Comparison of ENCODE assay signal across 28 mouse cellular contexts in the genomic region with DNA sequence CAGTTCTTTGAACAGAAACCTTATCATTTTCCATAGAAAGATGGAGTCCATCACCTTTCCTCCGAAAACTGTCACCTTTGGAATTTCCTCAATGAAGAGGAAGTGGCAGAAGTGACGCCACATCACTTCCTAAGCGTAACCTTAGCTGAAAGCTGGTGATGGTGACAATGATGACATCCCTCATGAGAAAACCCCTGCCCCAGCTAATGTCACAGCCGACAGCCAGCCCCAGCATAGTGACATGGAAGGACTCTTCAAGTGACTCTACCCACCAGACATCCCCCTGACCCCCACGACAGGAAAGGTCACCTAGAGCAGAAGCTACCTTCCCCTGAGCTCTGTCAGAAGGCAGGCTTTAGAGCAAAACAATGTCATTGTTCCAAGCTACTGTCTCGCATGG. TPM values are rescaled to one million over a fixed set of nuclear protein-coding genes. Genes with fewer than 3 reads are reported as not detected.
DNase-seq lines count a peak whose midpoint lies in the region; ATAC-seq and TF ChIP-seq lines count a peak whose summit lies in the region.
"Had no signal": no experiment of that assay in that cellular context is flagged by ENCODE, and none has a peak within 500 bp of the region (broad histone marks: within the 10 kb centered on the region; RNA-seq: fewer than 3 reads in every experiment).

No protein-coding gene starts in this region.

- H3K36me3 ChIP-seq in heart, embryonic 12.5 days: no peaks in the 10 kb centered on the region
- H3K36me3 ChIP-seq in liver, embryonic 12.5 days: no peaks in the 10 kb centered on the region
- no peaks in the 10 kb centered on the region for H3K36me3 ChIP-seq in liver, postnatal 0 days (replicated peaks; ENCODE audit: insufficient read depth, low read length)
- H3K36me3 ChIP-seq: embryonic facial prominence, embryonic 10.5 days; embryonic facial prominence, embryonic 15.5 days; forebrain, embryonic 12.5 days; hindbrain, embryonic 12.5 days; limb, embryonic 12.5 days; liver, embryonic 15.5 days; lung, embryonic 15.5 days had no signal

- ATAC-seq in heart, embryonic 12.5 days (ENCODE audit: insufficient number of reproducible peaks, low FRiP score): no peak
- no peak for ATAC-seq in liver, embryonic 12.5 days
- no peak for ATAC-seq in liver, postnatal 0 days
- ATAC-seq in granulocyte monocyte progenitor cell, adult 5-6 weeks (replicated peaks; ENCODE audit: poor library complexity, severe bottlenecking): peak; percentile 20
- ATAC-seq: forebrain, postnatal 0 days; hindbrain, postnatal 0 days; intestine, postnatal 0 days; midbrain, embryonic 16.5 days had no signal

- H3K9me3 ChIP-seq in heart, embryonic 12.5 days (replicated peaks): no peaks in the 10 kb centered on the region
- H3K9me3 ChIP-seq in liver, embryonic 12.5 days (replicated peaks): no peaks in the 10 kb centered on the region
- H3K9me3 ChIP-seq in liver, postnatal 0 days (ENCODE audit: low read length): no peaks in the 10 kb centered on the region
- H3K9me3 ChIP-seq: embryonic facial prominence, embryonic 10.5 days; embryonic facial prominence, embryonic 15.5 days; forebrain, embryonic 12.5 days; hindbrain, embryonic 12.5 days; limb, embryonic 12.5 days; liver, embryonic 15.5 days; lung, embryonic 15.5 days had no signal

- no peak overlapping the region for H3K4me3 ChIP-seq in heart, embryonic 12.5 days
- no peak overlapping the region for H3K4me3 ChIP-seq in liver, embryonic 12.5 days
- no peak overlapping the region for H3K4me3 ChIP-seq in liver, postnatal 0 days (ENCODE audit: low read depth, low read length)
- H3K4me3 ChIP-seq: embryonic facial prominence, embryonic 10.5 days; embryonic facial prominence, embryonic 15.5 days; forebrain, embryonic 12.5 days; hindbrain, embryonic 12.5 days; limb, embryonic 12.5 days; liver, embryonic 15.5 days; lung, embryonic 15.5 days had no signal

- peaks cover 45% of the 10 kb centered on the region for H3K4me1 ChIP-seq in heart, embryonic 12.5 days (replicated peaks)
- H3K4me1 ChIP-seq in liver, embryonic 12.5 days: peaks cover 26% of the 10 kb centered on the region
- H3K4me1 ChIP-seq in liver, postnatal 0 days (ENCODE audit: insufficient read depth): peaks cover 17% of the 10 kb centered on the region

- peak overlapping the region; percentile 39 for H3K27ac ChIP-seq in heart, embryonic 12.5 days (ENCODE audit: poor library complexity, severe bottlenecking)
- peak overlapping the region; percentile 41; the same call in 1 of the 2 replicates for H3K27ac ChIP-seq in liver, embryonic 12.5 days
- H3K27ac ChIP-seq in liver, postnatal 0 days (ENCODE audit: low read depth): no peak overlapping the region
- H3K27ac ChIP-seq: embryonic facial prominence, embryonic 15.5 days; forebrain, embryonic 12.5 days; hindbrain, embryonic 12.5 days; hindbrain, postnatal 0 days; limb, embryonic 12.5 days; liver, embryonic 15.5 days; lung, embryonic 15.5 days; stomach, postnatal 0 days had no signal

- TF ChIP-seq CTCF in liver, postnatal 0 days (IDR thresholded peaks at IDR 0.05; ENCODE audit: low read depth): no peak

- no peak for TF ChIP-seq EP300 in liver, postnatal 0 days (IDR thresholded peaks at IDR 0.05; ENCODE audit: low read depth)

- 77% methylated on average over 6 of the region's 6 CpGs for WGBS in heart, embryonic 12.5 days
- WGBS in liver, embryonic 12.5 days (ENCODE audit: insufficient replicate concordance): 56% methylated on average over 6 of the region's 6 CpGs
- 70% methylated on average over 6 of the region's 6 CpGs for WGBS in liver, postnatal 0 days (ENCODE audit: insufficient replicate concordance)

- no peak overlapping the region for H3K4me2 ChIP-seq in heart, embryonic 12.5 days
- H3K4me2 ChIP-seq in liver, embryonic 12.5 days: no peak overlapping the region
- no peak overlapping the region for H3K4me2 ChIP-seq in liver, postnatal 0 days (ENCODE audit: low read depth, low read length)
- H3K4me2 ChIP-seq: embryonic facial prominence, embryonic 15.5 days; forebrain, embryonic 12.5 days; hindbrain, embryonic 12.5 days; limb, embryonic 12.5 days; lung, embryonic 15.5 days had no signal

- H3K9ac ChIP-seq in heart, embryonic 12.5 days: no peak overlapping the region
- H3K9ac ChIP-seq in liver, embryonic 12.5 days: no peak overlapping the region
- no peak overlapping the region for H3K9ac ChIP-seq in liver, postnatal 0 days (replicated peaks)
- H3K9ac ChIP-seq: embryonic facial prominence, embryonic 15.5 days; forebrain, embryonic 12.5 days; forebrain, postnatal 0 days; hindbrain, embryonic 12.5 days; limb, embryonic 12.5 days; liver, embryonic 15.5 days; lung, embryonic 15.5 days had no signal

- DNase-seq in heart, adult 11 months: no peak
- DNase-seq in liver, postnatal 0 days: no peak
- peak; percentile 63 for DNase-seq in CD4-positive, CD25-positive, alpha-beta regulatory T cell, adult 2 months (ENCODE audit: low read depth, low spot score)
- no peak for DNase-seq in lung, postnatal 10 days
- DNase-seq in left cerebral cortex, adult 8-10 months (ENCODE audit: low spot score in 2 of 2): no peak
- DNase-seq: adrenal gland, adult 2 months; adrenal gland, postnatal 36 days; cerebellum, adult 18-20 months; cerebellum, postnatal 14 days; forebrain, postnatal 0 days; gastrocnemius, postnatal 10 days; kidney, adult 9 months; lung, postnatal 36 days; right cerebral cortex, postnatal 25 days had no signal

- H3K27me3 ChIP-seq in heart, embryonic 12.5 days (replicated peaks): no peaks in the 10 kb centered on the region
- H3K27me3 ChIP-seq in liver, embryonic 12.5 days (replicated peaks): peaks cover 10% of the 10 kb centered on the region; the same call in 1 of the 2 replicates
- no peaks in the 10 kb centered on the region for H3K27me3 ChIP-seq in liver, postnatal 0 days (ENCODE audit: insufficient read depth, low read length)
- H3K27me3 ChIP-seq: embryonic facial prominence, embryonic 15.5 days; forebrain, embryonic 12.5 days; hindbrain, embryonic 12.5 days; limb, embryonic 12.5 days; liver, embryonic 15.5 days; lung, embryonic 15.5 days had no signal

RNA-seq across cellular contexts. Expression of a gene that starts 46.1 kb away (rescaled TPM):
- polyA plus RNA-seq in heart, embryonic 12.5 days (2016; fragmentation: Nextera tagmentation; extraction: Ambion mirVana): 7.5 TPM in 2 replicates
- polyA plus RNA-seq in liver, embryonic 12.5 days (2016; fragmentation: Nextera tagmentation; extraction: Ambion mirVana): 7.4 and 8.3 TPM in 2 replicates
- polyA plus RNA-seq in liver, postnatal 0 days (2015; fragmentation: Nextera tagmentation; extraction: Ambion mirVana): 6.1 and 6.2 TPM in 2 replicates
- not detected in 2 replicates for total RNA-seq in granulocyte monocyte progenitor cell, adult 5-6 weeks (2014; fragmentation: Nextera tagmentation)
- not detected in 2 replicates for total RNA-seq in granulocyte monocyte progenitor cell, adult 5-6 weeks (2017)
- total RNA-seq in left cerebral cortex, adult 8-10 months (2022): 1 to 10 TPM; 4.1 to 6.4 (median 4.7) TPM
